Mouse (Mus musculus) brain, embryonic 14.5 days (tissue): ENCODE measurements around the gene Rab42. TPM values are rescaled to one million over a fixed set of nuclear protein-coding genes. Genes with fewer than 3 reads are reported as not detected.
"Not testable (repeated sequence)": the region's sequence is repeated elsewhere in the genome, so short reads cannot be mapped to it uniquely, and the experiment has no call there.

ENCODE experiments used
- DNase-seq: peaks from one replicate; pipeline ENCODE4 v3.0.0-alpha.2; 2011; ENCODE audit warnings: low read depth
- CTCF ChIP-seq: fragments of 200-500 bp; IDR thresholded peaks from 2 replicates; pipeline ENCODE4 v1.5.1; 2012; ENCODE audit warnings: inconsistent platforms, mild to moderate bottlenecking, moderate library complexity, borderline replicate concordance; ENCODE audit not compliant: insufficient read depth, insufficient read length; ENCODE audit errors: extremely low read depth
- POLR2A ChIP-seq: fragments of 200-500 bp; IDR thresholded peaks from 2 replicates; pipeline ENCODE4 v1.6.1; 2012; ENCODE audit warnings: mild to moderate bottlenecking, inconsistent platforms, borderline replicate concordance; ENCODE audit not compliant: poor library complexity, insufficient read depth, insufficient read length, severe bottlenecking; ENCODE audit errors: extremely low read depth
- polyA plus RNA-seq: library from polyadenylated mRNA; depleted of rRNA; stranded (reverse); fragments of >200 nt; gene quantifications from 2 replicates; pipeline ENCODE4 v1.2.3, GENCODE M21; 2012

The Rab42 gene
- polyA plus RNA-seq, 1 experiment = 0.82 TPM

DNA sequence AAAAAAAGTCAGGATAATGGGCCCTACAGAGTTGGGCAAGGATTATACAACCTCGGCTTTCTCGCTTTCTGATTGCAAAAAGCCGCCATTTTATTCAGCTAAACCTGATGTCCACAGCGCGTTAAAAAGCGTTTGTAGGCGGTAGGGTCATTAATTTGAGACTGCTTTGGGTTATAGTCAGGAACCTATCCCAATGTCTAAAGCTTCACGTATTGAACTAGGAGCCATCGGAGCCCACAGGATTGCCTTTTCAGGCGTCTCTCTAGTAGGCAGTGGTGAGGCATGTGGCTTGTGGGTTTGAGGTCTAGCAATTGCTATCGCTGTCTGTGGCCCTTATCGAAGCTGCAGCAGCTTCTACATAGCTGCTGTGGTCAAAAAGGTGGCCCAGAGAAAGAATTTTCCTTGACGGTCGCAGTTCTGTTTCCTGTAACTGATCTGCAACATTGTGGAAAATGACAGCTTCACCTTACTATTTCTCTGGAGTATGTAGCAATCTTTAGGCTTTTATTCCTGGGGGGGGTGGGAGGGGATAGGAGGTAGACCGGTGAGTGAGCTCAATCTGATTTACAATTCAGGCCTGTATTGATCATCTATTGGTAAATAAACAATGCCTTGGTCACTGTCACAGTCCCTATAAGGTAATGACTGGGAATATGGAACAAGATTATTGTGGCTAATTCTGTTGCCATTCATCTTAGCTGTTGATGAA lies 6.1 kb upstream of the Rab42 start:
- DNase-seq = peak; percentile 55
- TF ChIP-seq CTCF (no peak), POLR2A (no peak)

DNA sequence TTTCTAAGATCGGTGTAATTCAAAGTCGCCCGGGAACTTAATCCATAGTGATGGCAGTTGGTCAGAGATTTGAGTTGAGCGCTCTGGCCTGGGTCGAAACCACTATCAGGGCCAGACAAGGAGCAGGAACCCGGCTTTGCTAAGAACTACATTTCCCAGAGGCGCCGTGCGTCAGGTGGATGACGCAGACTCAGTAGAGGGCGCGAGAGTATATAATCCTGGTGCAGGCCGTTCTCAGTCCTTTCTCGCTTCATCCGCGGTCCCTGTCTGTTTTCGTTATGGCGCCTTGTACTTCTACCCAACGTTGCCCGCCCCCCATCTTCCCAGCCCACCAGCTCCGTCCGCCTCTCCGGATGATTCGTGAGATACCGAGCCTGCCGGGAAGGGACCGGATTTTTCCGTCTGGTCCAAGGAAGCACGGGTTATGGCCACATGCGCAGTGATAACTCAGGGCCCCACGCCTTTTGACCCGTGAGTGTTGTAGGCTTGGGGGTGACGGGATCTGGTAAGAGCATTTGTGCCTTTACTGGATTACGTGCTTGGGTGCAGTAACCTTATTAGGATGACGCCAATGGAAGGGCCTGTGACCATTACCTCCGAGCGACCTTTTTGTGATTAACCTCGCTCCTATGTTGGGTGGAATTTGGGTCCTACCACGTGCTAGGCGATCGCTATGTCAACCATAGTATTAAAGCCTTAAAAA lies 5.4 kb upstream of the Rab42 start:
- peak; percentile 95; the same call in 1 of the 2 replicates for TF ChIP-seq POLR2A
- no peak for TF ChIP-seq CTCF
- peak; percentile 98 for DNase-seq

- no peak for TF ChIP-seq POLR2A
- no peak for TF ChIP-seq CTCF
- peak; percentile 19 for DNase-seq
These were observed 2.8 kb upstream of the Rab42 start for GRCm38 (mm10) chr4:132306004-132306403.

GRCm38 (mm10) chr4:132305276-132305675 lies 2.1 kb upstream of the Rab42 start:
- no peak for DNase-seq
- TF ChIP-seq CTCF = no peak
- no peak for TF ChIP-seq POLR2A

GRCm38 (mm10) chr4:132303484-132303883 lies 299 bp upstream of the Rab42 start:
- not testable (repeated sequence) for DNase-seq

- no peak for DNase-seq
- TF ChIP-seq POLR2A (no peak), CTCF (no peak)
These were observed 933 bp downstream of the Rab42 start for GRCm38 (mm10) chr4:132301965-132302938.

GRCm38 (mm10) chr4:132301486-132301885 lies 1.7 kb downstream of the Rab42 start:
- DNase-seq = no peak
- TF ChIP-seq POLR2A = no peak
- no peak for TF ChIP-seq CTCF

- TF ChIP-seq POLR2A = no peak
- TF ChIP-seq CTCF = no peak
- no peak for DNase-seq
These were observed 3.3 kb downstream of the Rab42 start for GRCm38 (mm10) chr4:132299849-132300248.

DNA sequence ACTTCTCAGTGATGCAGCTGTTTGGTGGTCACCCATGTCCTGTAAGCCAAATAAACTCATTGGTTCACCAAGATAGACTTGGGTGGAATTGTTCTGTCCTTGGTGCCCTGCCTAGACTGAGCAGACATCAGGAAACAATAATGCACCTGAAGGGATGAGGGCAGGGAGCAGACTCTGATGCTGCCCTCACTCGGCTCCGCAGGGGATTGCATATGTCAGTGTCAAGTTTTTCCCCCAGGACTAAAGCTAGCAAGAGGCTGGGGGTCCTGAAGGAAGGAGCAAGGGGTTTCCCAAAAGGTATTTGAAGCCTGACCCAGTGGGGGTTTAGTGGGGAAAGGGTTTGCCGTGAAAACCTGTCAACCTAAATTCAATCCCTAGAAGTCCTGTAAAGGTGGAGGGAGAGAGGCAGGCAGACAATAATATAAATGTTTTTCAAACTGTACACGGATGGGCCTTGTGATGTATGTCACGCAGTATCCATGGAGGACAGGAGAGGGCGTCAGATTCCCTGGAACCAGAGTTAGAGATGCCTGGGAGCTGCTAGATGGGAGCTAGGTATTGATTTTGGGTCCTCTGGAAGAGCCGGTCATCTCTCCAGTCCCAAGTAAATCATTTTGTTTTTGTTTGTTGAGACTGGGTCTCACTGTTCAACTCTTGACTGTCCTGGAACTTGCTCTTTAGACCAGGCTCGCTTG lies 7.3 kb downstream of the Rab42 start:
- DNase-seq = no peak
- TF ChIP-seq CTCF (peak; percentile 4; the same call in 1 of the 2 replicates), POLR2A (no peak)

DNA sequence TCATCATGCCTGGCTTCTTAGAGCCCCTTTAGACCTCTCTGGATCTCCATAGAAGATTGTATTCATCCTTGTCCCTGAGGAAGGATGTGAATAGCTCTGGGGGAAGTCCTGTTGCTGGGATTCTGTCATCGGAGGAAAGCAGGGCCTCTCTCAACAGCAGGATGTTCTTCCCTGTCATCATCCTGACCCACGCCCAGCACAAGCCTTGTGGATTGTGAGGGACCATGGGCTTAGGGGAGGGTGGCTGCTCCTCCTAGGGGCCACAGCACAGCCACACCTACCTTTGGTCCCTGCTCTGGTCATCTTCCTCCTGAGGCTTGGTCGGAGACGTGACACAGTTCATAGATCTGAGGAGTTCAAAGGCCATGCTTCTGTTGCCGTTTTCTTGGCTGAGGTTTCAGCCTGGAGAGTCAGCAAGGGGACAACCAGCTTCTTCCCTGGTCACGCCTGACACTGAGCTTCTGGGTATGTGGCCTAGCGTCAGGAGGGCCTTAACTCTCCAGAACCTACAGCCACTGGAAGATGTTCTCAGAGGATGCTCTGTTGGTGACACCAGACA lies 9.4 kb downstream of the Rab42 start:
- no peak for TF ChIP-seq POLR2A
- TF ChIP-seq CTCF = no peak
- no peak for DNase-seq

DNA sequence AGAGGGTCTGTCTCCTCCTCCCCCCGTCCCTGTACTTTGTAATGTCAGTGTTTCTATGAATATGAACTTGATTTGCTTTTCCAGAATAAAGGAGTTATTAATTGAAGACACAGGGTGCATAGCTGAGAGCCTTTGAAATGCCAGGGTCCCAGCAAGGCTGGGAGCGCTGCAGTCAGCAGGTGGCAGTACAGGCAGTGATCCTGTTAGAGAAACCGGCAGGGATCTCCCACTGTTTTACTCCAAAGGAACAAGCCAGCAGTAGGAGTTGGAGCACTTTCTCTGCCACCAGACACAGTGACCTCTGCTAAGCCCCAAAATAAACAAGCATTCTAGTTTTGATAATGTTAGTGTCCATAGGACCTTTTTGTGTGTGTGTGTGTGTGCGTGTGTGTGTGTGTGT lies 10.2 kb downstream of the Rab42 start:
- TF ChIP-seq CTCF (peak; percentile 67), POLR2A (no peak)
- peak; percentile 55 for DNase-seq

- TF ChIP-seq POLR2A (no peak), CTCF (0 out of 2 replicates have a peak, but pooled peaks have one; percentile 7)
- DNase-seq = no peak
These were observed 11.4 kb downstream of the Rab42 start for GRCm38 (mm10) chr4:132291624-132292335.

DNA sequence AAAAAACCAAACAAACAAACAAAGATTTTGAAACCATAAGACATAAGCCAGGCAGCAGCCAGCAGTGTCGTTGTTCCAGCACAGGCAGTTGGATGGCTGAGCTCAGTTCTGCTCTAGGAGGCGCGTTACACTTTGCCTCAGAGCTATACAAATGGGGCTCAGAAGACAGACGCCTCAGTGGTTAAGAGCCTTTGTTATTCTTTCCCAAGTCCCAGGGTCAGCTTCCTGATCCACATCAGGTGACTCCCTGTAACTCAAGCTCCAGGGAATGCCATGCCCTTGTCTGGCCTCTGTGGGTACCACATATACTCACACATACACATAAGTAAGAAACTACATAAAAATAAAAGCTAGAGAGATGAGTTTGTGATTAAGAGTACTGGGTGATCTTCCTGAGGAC lies 12.1 kb downstream of the Rab42 start:
- no peak for TF ChIP-seq POLR2A
- no peak for TF ChIP-seq CTCF
- DNase-seq = no peak

- not testable (repeated sequence) for DNase-seq
These were observed 14.3 kb downstream of the Rab42 start for GRCm38 (mm10) chr4:132288840-132289239.
